Mouse (Mus musculus): ENCODE results near the gene St5. TPM values are rescaled to one million over a fixed set of nuclear protein-coding genes. Genes with fewer than 3 reads are reported as not detected.
A peak's percentile ranks its signal among the peaks of the same experiment; 100 is the strongest.

Gene St5
- polyA plus RNA-seq, 1 experiment from 2014 or later: 53.5 TPM

DNA sequence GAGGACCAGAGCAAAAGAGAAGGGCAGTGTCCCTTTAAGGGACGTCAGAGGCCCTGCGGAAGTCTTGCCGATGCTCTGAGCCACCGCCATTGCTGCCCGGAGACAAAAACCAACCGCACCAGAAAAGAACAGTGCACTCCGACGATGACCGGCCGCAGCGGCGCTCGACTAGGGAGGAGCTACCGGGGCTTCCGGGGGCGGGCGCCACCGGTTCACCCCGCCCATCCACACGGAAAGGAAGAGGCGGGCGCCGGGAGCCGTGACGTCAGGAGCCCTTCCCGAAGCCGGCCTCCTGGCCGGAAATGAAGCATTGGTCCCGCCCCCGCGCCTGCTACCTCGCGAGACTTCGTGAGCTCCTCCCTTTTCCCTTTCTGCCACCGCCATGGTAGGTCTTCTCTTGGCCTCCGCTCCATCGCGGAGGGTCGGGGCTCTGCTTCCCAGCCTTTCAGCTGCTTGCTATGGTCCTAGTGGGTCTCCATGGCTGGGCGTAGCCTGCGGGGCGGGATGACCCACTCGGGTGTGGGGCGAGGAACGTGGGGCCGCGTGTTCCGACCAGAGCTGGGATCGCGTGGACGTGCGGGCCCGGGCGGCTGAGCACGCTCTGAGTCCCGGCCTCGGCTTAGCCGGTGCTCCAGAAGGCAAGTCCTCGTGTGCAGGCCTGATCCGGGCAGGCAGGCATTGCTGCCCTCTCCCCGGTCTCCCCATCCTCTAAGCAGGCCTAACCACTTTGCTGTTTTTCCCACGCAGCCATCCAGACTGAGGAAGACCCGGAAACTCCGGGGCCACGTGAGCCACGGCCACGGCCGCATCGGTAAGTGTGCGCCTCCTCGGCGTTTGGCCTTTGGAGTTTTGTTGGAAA lies 184.3 kb downstream of the St5 start, which contains the start of gene Rpl27a:
Rpl27a (plus strand) TSS at position 310 of the 859 bp plus-strand sequence.
- peak within 1 kb of the TSS; percentile 98 for H3K4me3 ChIP-seq
- H3K36me3 ChIP-seq: peaks cover 43% of the 10 kb centered on the region
- H3K27ac ChIP-seq: peak within 1 kb of the TSS; percentile 98
- DNase-seq (ENCODE audit: low spot score): peak; percentile 99
- peaks cover 24% of the 10 kb centered on the region for H3K4me1 ChIP-seq
- no peaks in the 10 kb centered on the region for H3K27me3 ChIP-seq (ENCODE audit: low read depth, poor library complexity, severe bottlenecking)
- no peaks in the 10 kb centered on the region for H3K9me3 ChIP-seq (replicated peaks)
- WGBS: under 1% methylated on average over 72 of the region's 72 CpGs

DNA sequence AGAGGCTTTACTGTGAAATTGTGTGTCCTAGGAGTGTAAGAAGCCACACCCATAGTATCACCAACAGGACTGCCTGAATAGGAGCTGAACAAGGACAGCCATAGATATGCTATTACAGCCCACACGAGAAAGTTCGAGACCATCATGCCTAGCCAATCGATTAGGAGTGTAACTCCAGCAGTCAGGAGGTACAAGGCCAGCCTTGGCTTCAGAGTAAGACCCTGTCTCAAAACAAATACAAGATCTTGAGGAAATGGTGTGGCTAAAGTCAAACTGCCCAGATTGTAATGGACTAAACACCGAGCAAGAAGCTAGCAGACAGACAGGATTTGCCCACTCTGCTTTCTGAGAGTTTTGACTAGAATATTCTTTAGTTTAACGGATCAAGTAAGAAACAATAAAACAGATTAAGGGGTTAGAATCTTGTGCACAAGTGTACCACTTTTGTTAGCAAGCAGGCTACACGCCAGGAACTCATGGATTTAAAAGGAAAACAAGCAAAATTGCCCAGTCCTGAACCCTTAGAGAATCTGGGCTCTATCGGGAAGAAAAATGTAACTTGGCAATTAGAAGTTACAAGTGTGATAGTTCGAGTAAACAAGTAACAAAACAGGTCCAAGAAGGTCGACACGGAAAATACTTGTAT lies 185.2 kb downstream of the St5 start:
- 28% methylated on average over 10 of the region's 10 CpGs for WGBS
- Histone ChIP-seq H3K9me3 (replicated peaks) (no peaks in the 10 kb centered on the region), H3K27ac (peak overlapping the region; percentile 98), H3K36me3 (peaks cover 34% of the 10 kb centered on the region), H3K4me3 (peak overlapping the region; percentile 98), H3K27me3 (ENCODE audit: low read depth, poor library complexity, severe bottlenecking) (no peaks in the 10 kb centered on the region), H3K4me1 (peaks cover 24% of the 10 kb centered on the region)
- DNase-seq (ENCODE audit: low spot score): no peak

DNA sequence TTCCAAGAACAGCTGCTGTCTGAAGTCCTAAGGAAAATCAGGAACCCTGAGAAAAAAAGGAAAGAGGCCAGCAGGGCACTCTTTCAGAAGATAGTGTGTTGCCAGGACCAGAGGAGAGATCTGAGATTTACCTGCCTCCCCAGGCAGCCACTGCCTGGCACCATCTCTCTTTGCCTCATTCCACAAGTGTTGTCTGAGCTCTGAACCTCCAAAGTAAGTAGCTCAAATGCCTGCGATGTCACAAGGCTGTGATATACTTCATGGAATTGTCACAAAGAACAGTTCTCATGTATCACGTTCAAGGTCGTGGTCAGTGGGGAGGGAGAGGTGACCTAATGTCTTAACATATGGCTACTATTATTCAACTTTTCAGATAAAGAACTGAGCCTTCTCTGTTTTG lies 186.9 kb downstream of the St5 start:
- H3K4me1 ChIP-seq: peaks cover 24% of the 10 kb centered on the region
- 83% methylated on average over 3 of the region's 3 CpGs for WGBS
- DNase-seq (ENCODE audit: low spot score): no peak
- H3K36me3 ChIP-seq: peaks cover 18% of the 10 kb centered on the region
- no peak overlapping the region for H3K27ac ChIP-seq
- H3K27me3 ChIP-seq (ENCODE audit: low read depth, poor library complexity, severe bottlenecking): no peaks in the 10 kb centered on the region
- no peak overlapping the region for H3K4me3 ChIP-seq
- no peaks in the 10 kb centered on the region for H3K9me3 ChIP-seq (replicated peaks)

DNA sequence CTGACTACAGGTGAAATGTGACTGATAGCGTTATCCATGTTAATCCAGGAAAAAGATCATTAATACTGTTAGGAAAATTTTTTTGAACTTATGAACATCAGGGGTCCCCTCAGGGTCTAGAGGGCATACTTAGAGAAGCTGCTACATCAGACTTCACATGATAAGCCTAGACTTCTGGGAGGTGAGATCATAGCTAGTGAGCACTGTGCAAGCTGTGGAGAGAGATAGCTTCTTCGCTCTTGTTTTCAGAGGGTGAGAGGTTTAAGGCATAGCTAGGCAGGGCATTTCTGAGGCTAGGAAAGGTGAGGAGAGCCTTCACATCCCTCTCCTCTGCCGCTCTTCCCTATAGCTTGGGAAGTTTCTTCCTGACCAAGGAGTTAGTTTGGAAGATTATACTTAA lies 191.6 kb downstream of the St5 start:
- no peaks in the 10 kb centered on the region for H3K9me3 ChIP-seq (replicated peaks)
- 91% methylated on average over 3 of the region's 3 CpGs for WGBS
- H3K4me3 ChIP-seq: no peak overlapping the region
- DNase-seq (ENCODE audit: low spot score): no peak
- H3K27ac ChIP-seq: no peak overlapping the region
- peaks cover 11% of the 10 kb centered on the region for H3K4me1 ChIP-seq
- no peaks in the 10 kb centered on the region for H3K27me3 ChIP-seq (ENCODE audit: low read depth, poor library complexity, severe bottlenecking)
- no peaks in the 10 kb centered on the region for H3K36me3 ChIP-seq

DNA sequence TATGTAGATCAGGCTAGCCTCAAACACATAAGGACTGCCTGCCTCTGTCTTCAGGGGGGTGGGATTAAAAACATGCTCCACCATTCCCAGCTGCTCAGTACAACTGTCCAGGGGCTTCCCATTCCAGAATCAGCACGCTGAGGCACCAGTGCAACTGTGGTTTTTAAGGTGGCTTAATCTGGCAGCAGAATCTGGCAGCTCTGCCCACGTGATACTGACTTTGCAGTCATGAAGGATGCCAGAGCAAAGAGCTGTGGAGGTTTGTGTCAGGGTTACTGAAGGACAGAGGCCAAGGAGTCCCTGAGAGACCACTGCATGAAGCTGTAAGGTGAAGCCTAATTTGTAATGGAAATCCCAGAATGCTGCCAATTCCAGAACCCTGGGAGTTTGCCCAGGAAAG lies 192.6 kb downstream of the St5 start:
- peaks cover 17% of the 10 kb centered on the region for H3K4me1 ChIP-seq
- no peaks in the 10 kb centered on the region for H3K36me3 ChIP-seq
- no peaks in the 10 kb centered on the region for H3K9me3 ChIP-seq (replicated peaks)
- 63% methylated on average over 2 of the region's 2 CpGs for WGBS
- H3K27me3 ChIP-seq (ENCODE audit: low read depth, poor library complexity, severe bottlenecking): no peaks in the 10 kb centered on the region
- no peak overlapping the region for H3K4me3 ChIP-seq
- no peak overlapping the region for H3K27ac ChIP-seq
- no peak for DNase-seq (ENCODE audit: low spot score)

DNA sequence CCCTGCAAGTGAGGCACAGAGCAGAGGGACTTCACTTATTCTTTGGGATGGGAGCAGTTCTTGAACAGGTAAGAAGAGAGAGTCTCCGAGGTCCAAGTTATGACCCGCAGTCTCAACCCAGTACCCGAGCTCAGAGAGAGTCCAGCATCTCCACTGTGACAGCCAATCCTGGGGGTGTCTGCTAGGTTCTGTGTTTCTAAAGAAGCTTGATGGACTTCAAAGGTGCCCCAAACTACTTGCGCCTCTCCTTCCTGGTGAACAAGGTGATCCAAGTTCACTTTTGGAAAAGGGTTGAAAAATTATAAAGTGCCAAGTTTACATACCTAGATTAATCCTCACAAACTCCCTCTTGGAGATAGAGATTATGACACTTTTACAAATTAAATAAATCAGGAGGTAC lies 195.4 kb downstream of the St5 start, which contains the start of gene Trim66:
Trim66 (minus strand) TSS at position 101 of the 400 bp plus-strand sequence.
- Histone ChIP-seq H3K4me3 (peak within 1 kb of the TSS; percentile 26; the same call in 1 of the 2 replicates), H3K27me3 (ENCODE audit: low read depth, poor library complexity, severe bottlenecking) (no peaks in the 10 kb centered on the region)
- WGBS: 85% methylated on average over 4 of the region's 4 CpGs

DNA sequence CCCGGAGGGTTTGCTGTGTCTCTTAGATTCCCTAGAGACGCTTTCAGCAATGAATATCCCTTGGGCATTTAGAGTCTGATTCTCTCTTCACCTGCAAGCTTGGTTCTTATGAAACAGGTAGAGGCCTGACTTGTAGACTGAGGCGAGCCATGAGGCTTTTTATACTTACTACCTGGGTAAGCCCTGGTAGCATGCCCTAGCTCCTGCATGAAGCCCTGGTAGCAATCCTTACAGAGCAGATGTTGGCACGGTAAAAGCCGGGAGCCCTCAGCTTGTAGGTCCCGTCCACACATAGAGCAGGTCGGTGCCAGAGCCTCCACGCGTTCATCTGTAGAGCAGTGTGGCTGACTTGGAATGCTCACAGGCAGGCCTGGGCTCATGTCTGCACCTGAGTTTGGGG lies 195.8 kb downstream of the St5 start:
- peaks cover 17% of the 10 kb centered on the region for H3K4me1 ChIP-seq
- 0 out of 2 replicates have a peak overlapping the region, but pooled peaks have one; percentile 26 for H3K4me3 ChIP-seq
- WGBS: 42% methylated on average over 9 of the region's 9 CpGs
- DNase-seq (ENCODE audit: low spot score): peak; percentile 32
- H3K27ac ChIP-seq: peak overlapping the region; percentile 54; the same call in 1 of the 2 replicates
- H3K9me3 ChIP-seq (replicated peaks): no peaks in the 10 kb centered on the region
- H3K36me3 ChIP-seq: no peaks in the 10 kb centered on the region
- no peaks in the 10 kb centered on the region for H3K27me3 ChIP-seq (ENCODE audit: low read depth, poor library complexity, severe bottlenecking)

More for the DNA sequence above, 195.4 kb downstream of the St5 start, which contains the start of gene Trim66:
- H3K9me3 ChIP-seq (replicated peaks): no peaks in the 10 kb centered on the region
- H3K27ac ChIP-seq: peak within 1 kb of the TSS; percentile 54; the same call in 1 of the 2 replicates
- DNase-seq (ENCODE audit: low spot score): no peak
- no peaks in the 10 kb centered on the region for H3K36me3 ChIP-seq
- peaks cover 17% of the 10 kb centered on the region for H3K4me1 ChIP-seq

DNA sequence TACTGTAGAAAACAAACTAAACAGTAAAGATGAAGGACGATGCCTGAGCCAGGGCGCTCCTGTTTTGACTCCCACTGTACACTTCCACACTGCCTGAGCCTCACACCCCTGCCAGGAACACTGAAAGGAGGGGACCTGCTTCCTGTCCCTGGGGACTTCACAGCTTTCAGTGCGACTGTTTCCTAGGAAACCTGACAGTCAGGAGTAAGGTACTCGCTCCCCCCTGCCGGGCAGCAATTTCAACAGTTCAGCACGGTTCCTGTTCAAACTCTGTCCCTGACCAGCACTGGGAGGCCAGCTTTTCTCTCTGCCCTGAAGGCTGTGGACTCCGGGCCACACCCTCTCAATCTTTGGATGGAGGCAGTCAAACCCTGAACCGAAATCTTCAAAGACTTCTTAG lies 196.3 kb downstream of the St5 start:
- H3K4me3 ChIP-seq: peak overlapping the region; percentile 26; the same call in 1 of the 2 replicates
- peak; percentile 47 for DNase-seq (ENCODE audit: low spot score)
- no peaks in the 10 kb centered on the region for H3K36me3 ChIP-seq
- no peaks in the 10 kb centered on the region for H3K27me3 ChIP-seq (ENCODE audit: low read depth, poor library complexity, severe bottlenecking)
- H3K4me1 ChIP-seq: peaks cover 17% of the 10 kb centered on the region
- H3K27ac ChIP-seq: peak overlapping the region; percentile 54; the same call in 1 of the 2 replicates
- 6% methylated on average over 8 of the region's 8 CpGs for WGBS
- no peaks in the 10 kb centered on the region for H3K9me3 ChIP-seq (replicated peaks)

DNA sequence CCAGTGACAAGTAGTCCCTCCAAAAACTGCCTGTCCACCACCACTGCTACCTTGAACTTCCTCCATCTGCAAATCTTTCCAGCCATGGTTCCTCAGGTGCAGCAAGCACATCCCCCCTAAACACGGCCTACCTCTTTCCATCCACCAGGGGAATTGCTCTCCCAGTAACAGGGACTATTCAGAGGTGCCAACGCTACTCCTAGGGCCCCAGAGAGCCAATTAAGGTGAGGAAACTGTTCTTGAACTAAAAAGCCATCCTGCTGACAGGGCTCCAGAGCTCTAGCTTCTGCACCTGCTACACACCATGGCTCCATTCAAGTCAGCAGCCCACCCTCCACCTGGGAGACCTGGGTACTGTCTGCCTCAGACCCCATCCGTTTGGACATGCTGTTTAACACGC lies 205.9 kb downstream of the St5 start:
- no peak for DNase-seq (ENCODE audit: low spot score)
- Histone ChIP-seq H3K27me3 (ENCODE audit: low read depth, poor library complexity, severe bottlenecking) (peaks cover 24% of the 10 kb centered on the region), H3K4me1 (peaks cover 13% of the 10 kb centered on the region), H3K4me3 (no peak overlapping the region), H3K27ac (no peak overlapping the region), H3K9me3 (replicated peaks) (no peaks in the 10 kb centered on the region), H3K36me3 (no peaks in the 10 kb centered on the region)
- WGBS: 60% methylated on average over 4 of the region's 4 CpGs

DNA sequence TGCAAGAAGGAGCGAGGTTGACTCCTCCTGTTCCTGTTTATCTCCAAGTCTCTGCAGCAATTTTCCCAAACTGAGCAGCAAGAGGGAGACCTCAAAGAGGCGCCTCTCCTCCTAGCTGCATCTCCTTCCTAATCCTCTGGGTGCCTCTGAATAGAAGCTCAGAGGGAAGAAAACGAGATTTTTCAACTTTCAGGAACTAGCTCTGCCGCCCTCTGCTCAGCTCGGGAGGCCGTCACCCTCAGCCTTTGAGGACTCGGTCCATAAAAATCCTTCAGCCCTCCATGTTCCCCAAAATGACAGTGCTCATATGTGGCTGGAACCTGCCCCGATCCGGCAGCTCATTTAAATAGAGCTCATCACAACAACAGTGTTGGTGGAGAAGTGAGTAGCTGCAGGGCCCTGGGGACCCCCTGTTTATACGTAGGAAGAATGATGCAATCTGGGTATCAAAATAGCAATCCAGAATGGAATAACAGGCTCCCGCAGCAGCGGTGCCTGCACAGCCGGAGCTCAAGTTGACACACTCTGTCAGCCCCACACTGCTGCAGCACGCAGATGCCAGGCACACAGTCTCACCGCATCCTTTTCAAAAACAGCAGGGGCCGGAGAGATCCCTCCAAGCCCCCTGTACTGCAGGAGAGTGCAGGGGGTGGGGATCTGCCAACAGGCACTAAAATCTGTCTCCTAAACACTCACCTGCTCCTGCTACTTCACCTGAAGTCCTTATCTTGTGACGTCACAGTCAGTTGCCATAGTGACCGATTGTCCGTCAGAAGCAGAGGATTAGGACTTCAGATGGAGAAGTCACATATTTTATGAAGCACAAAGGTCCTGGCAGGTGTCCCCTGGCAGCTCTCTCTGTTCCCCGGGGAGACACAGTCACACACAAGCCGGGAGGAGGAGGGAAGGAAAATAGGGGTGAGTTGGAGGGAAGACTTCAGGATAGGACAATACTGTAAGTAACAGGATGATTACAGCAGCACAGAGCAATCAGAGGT lies 209.8 kb downstream of the St5 start:
- Histone ChIP-seq H3K27me3 (ENCODE audit: low read depth, poor library complexity, severe bottlenecking) (peaks cover 38% of the 10 kb centered on the region), H3K4me3 (peak overlapping the region; percentile 20; the same call in 1 of the 2 replicates), H3K9me3 (replicated peaks) (no peaks in the 10 kb centered on the region), H3K27ac (no peak overlapping the region), H3K36me3 (no peaks in the 10 kb centered on the region), H3K4me1 (peaks cover 13% of the 10 kb centered on the region)
- WGBS: 14% methylated on average over 21 of the region's 21 CpGs
- no peak for DNase-seq (ENCODE audit: low spot score)

DNA sequence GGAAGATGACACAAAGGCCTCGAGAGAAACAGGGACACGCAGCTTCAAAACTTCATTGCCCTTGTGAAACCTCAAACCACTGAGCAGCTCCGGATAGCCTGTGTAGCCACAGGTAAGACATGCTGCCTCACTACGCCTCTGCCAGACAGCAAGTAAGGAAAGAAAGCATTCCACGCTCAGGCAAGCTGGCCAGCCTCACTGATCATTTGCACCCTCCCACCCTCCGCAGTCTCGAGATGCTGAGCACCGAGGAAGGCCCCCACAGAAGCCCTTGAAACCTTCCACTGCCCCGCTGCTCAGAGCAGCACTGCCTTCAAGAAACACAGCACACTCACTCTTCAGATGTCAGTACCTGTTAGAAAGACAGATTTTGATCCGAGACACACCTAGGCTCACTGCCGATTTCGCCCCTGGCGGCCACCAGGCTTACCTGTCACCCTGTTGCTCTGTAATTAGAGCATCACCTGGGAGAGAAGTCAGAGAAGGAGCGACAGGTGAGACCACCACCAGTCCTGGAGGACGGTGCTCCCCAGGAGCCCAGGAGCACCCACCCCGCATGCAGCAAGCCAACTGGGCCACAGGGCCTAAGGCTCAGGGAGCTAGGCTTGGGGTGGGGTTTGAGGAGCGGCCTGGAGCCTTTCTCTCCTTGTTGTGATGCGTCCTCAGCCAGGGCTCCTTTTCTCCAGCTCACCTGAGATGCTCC lies 210.6 kb downstream of the St5 start:
- H3K36me3 ChIP-seq: no peaks in the 10 kb centered on the region
- peaks cover 38% of the 10 kb centered on the region for H3K27me3 ChIP-seq (ENCODE audit: low read depth, poor library complexity, severe bottlenecking)
- no peak overlapping the region for H3K4me3 ChIP-seq
- no peak overlapping the region for H3K27ac ChIP-seq
- no peak for DNase-seq (ENCODE audit: low spot score)
- WGBS: 50% methylated on average over 18 of the region's 18 CpGs
- H3K4me1 ChIP-seq: peaks cover 12% of the 10 kb centered on the region
- H3K9me3 ChIP-seq (replicated peaks): no peaks in the 10 kb centered on the region

DNA sequence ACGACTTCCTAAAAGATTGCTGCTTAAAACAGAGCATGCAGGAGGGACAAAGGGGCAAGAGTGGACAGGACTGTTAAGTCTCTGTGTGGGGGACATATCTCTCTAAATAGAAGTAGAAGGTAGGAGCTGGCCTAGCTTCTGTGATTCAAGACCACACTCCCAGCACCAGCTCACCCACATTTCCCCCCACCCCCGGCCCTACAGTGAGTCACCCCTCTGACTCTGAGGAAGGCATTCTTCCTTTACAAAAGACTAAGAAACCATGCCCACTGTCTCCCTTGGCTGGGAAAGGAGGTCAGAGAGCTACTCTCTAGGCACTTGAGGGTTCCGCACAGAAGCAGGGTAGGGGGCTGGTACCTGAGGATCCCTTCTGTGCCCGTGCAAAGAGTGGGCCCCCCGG lies 219.2 kb downstream of the St5 start:
- H3K36me3 ChIP-seq: no peaks in the 10 kb centered on the region
- no peak overlapping the region for H3K27ac ChIP-seq
- 82% methylated on average over 5 of the region's 5 CpGs for WGBS
- H3K4me3 ChIP-seq: no peak overlapping the region
- H3K9me3 ChIP-seq (replicated peaks): no peaks in the 10 kb centered on the region
- no peaks in the 10 kb centered on the region for H3K4me1 ChIP-seq
- no peak for DNase-seq (ENCODE audit: low spot score)
- no peaks in the 10 kb centered on the region for H3K27me3 ChIP-seq (ENCODE audit: low read depth, poor library complexity, severe bottlenecking)

Measured in limb, embryonic 10.5 days (tissue).